Mouse (Mus musculus) gastrocnemius, adult 18-20 months (tissue): ENCODE measurements around the gene Gm49336. TPM values are rescaled to one million over a fixed set of nuclear protein-coding genes. Genes with fewer than 3 reads are reported as not detected.

Experiments
- DNase-seq: peaks from one replicate; pipeline ENCODE4 v3.0.0; 2021; ENCODE audit warnings: low spot score
- microRNA-seq: library from miRNA; unstranded; fragments of <30 nt; microRNA quantifications from one replicate; pipeline ENCODE4 v1.2.0, GENCODE M21; 2021
- total RNA-seq, 2 experiments: library from RNA; stranded (reverse); gene quantifications; 2 replicates each; pipeline ENCODE4 v1.2.3; 2021

Gene Gm49336
- total RNA-seq, 2 experiments from 2014 or later = 30.1 to 32.6 TPM

DNA sequence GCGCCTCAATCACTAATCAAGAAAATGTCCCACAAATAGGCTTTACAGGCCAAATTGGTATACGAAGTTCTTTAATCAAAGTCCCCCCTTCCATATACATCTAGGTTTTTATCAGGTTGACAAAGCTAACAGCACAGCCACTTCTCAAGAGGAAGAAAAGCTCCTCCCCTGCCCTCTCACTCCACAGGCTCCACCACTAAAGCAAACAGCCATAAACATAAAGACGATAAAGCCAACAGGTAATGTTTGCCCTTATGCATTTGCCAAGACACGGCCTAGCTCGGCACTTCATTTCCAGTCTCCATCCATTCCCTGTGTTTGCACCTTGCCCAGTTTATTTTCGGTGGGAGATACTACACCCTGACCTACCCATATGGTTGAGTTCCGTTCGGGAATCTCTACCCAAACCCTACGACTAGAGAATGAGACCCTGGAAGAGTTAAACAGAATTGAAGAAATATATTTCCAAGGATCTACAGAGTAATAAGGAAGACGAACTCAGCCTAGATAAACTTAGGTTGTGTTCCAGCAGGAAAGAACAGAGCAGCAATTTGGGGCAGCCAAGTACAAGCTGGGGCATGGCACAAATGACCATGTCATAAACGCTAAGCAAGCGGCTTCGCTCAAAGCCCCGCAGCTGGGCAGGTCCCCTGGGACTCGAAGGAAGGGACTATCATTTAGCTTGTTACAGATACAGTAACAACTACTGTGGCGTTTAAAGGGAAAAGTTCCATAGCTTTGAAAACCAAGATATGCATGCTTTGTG is 80.3 kb downstream of the Gm49336 start:
- DNase-seq = no peak

GRCm38 (mm10) chr14:60163367-60163766 is 87.9 kb downstream of the Gm49336 start:
- DNase-seq = no peak

Small RNAs within 50 kb of the gene (microRNA-seq; reads per million reads assigned to microRNA genes)
- gene Mir719 = not detected

Other genes with a start within 250 kb of the Gm49336 start
- gene Atp8a2, start 54.3 kb downstream of the Gm49336 start, total RNA-seq = under 1 TPM; 0.64 TPM
- gene Nupl1, start 76 bp downstream of the Gm49336 start, total RNA-seq = not detected
- 10 to 100 TPM; 45.6 to 47.5 TPM for gene Mtmr6, start 13.7 kb upstream of the Gm49336 start, total RNA-seq
- under 1 TPM; 0.02 TPM for gene Amer2, start 121.8 kb upstream of the Gm49336 start, total RNA-seq